Mouse (Mus musculus): ENCODE data around the gene Fbxo34.

DNA sequence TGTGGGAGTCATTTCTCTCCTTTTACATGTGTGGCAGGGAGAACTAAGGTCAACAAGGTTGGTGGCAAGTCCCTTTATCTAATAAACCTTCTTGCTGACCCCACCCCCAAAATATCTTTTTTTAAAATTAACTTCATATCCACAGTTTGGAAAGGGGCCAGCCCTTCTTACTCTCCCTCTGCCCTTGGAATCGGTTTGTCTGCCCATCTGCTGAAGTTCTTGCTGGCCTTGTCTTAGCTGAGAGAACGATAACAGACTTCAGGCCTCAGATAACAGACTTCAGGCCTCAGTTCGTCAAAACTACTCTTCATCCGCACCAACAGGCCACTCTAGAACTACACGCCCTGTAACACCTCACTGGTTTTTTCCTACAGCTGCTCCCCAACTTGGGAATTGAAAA lies 94.1 kb downstream of the Fbxo34 start:
- no peak for TF ChIP-seq GATA1 (IDR thresholded peaks at IDR 0.05; ENCODE audit: borderline replicate concordance, low read length)
- TF ChIP-seq FLI1 (IDR thresholded peaks at IDR 0.05; ENCODE audit: low read length), result no peak
